Mouse (Mus musculus): ENCODE results near the gene Cpa5.

The Cpa5 gene

GRCm38 (mm10) chr6:30604342-30604867 lies 6.4 kb upstream of the Cpa5 start:
- DNase-seq (ENCODE audit: low read depth, low spot score) = no peak

GRCm38 (mm10) chr6:30605111-30605510 lies 5.7 kb upstream of the Cpa5 start:
- DNase-seq (ENCODE audit: low read depth, low spot score) = no peak

GRCm38 (mm10) chr6:30605672-30606071 lies 5.1 kb upstream of the Cpa5 start:
- no peak for DNase-seq (ENCODE audit: low read depth, low spot score)

- DNase-seq (ENCODE audit: low read depth, low spot score) = no peak
These were observed 402 bp downstream of the Cpa5 start for GRCm38 (mm10) chr6:30611212-30611611.

- no peak for DNase-seq (ENCODE audit: low read depth, low spot score)
These were observed 3.4 kb downstream of the Cpa5 start for GRCm38 (mm10) chr6:30614251-30614650.

- DNase-seq (ENCODE audit: low read depth, low spot score) = no peak
These were observed 4.9 kb downstream of the Cpa5 start for GRCm38 (mm10) chr6:30615741-30616140.

- DNase-seq (ENCODE audit: low read depth, low spot score) = no peak
These were observed 5.7 kb downstream of the Cpa5 start for GRCm38 (mm10) chr6:30616491-30616941.

- no peak for DNase-seq (ENCODE audit: low read depth, low spot score)
These were observed 6.5 kb downstream of the Cpa5 start for GRCm38 (mm10) chr6:30617020-30617958.

- DNase-seq (ENCODE audit: low read depth, low spot score) = peak; percentile 66
These were observed 7.3 kb downstream of the Cpa5 start for GRCm38 (mm10) chr6:30617959-30618590.

GRCm38 (mm10) chr6:30618735-30619134 lies 7.9 kb downstream of the Cpa5 start:
- no peak for DNase-seq (ENCODE audit: low read depth, low spot score)

GRCm38 (mm10) chr6:30619606-30620005 lies 8.8 kb downstream of the Cpa5 start:
- DNase-seq (ENCODE audit: low read depth, low spot score) = no peak

GRCm38 (mm10) chr6:30620591-30620990 lies 9.8 kb downstream of the Cpa5 start:
- DNase-seq (ENCODE audit: low read depth, low spot score) = no peak

GRCm38 (mm10) chr6:30620994-30621393 lies 10.2 kb downstream of the Cpa5 start:
- no peak for DNase-seq (ENCODE audit: low read depth, low spot score)

- no peak for DNase-seq (ENCODE audit: low read depth, low spot score)
These were observed 11.2 kb downstream of the Cpa5 start for GRCm38 (mm10) chr6:30621986-30622389.

- DNase-seq (ENCODE audit: low read depth, low spot score) = no peak
These were observed 14.0 kb downstream of the Cpa5 start for GRCm38 (mm10) chr6:30624763-30625162.

GRCm38 (mm10) chr6:30628152-30628551 lies 17.3 kb downstream of the Cpa5 start:
- DNase-seq (ENCODE audit: low read depth, low spot score) = no peak

GRCm38 (mm10) chr6:30629989-30630388 lies 19.2 kb downstream of the Cpa5 start:
- DNase-seq (ENCODE audit: low read depth, low spot score) = no peak

- no peak for DNase-seq (ENCODE audit: low read depth, low spot score)
These were observed 24.6 kb downstream of the Cpa5 start for GRCm38 (mm10) chr6:30635361-30635862.

- DNase-seq (ENCODE audit: low read depth, low spot score) = no peak
These were observed 25.5 kb downstream of the Cpa5 start for GRCm38 (mm10) chr6:30636186-30636842.

- DNase-seq (ENCODE audit: low read depth, low spot score) = no peak
These were observed 28.0 kb downstream of the Cpa5 start, which contains the start of gene Cpa1 for GRCm38 (mm10) chr6:30638674-30639268. TSS of gene Cpa1 (plus strand) at chr6:30639218.

Data from brain, embryonic 18.5 days (tissue).